Mouse (Mus musculus): ENCODE data around the gene Zfp53. TPM values are rescaled to one million over a fixed set of nuclear protein-coding genes. Genes with fewer than 3 reads are reported as not detected.

Zfp53 gene
- 2.2 TPM in 2 replicates for polyA plus RNA-seq (2012; rRNA removed)

DNA sequence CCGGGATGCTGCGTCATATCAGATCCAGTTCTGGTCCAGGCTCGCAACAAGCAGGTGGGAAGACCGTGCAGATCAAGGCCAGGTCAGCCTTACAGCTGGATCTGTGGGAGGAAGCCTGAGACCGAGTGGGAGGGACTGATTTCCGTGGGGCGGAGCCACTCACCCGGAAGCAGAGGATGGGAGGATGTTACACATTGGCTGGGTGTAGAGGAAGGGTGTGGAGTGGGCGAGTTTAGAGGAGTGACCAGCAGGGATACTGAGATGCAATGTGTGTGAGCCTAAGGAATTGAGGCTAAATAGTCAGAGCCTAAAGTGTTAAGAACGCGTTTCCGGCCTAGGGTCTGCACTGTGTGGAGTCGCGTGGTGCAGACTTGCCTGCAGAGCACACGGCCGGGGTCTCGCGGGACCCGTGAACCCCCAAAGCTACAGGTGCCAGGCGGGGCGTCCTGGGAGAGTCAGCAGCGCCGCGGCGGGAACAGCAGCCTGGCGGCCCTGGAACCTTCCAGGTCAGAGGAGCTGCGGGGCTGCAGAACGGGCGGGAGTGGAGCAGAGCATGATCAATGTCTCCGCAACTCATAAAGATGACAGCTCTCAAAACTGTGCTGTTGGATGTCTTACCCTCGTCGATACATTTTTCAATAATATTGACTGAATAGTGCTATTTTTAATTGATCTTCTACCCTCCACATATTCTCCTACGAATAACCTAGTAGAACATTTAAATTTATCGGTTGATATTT lies at the start of gene Zfp53:
Gene Zfp53, plus strand, starts transcription at position 239 of the 740 bp plus-strand sequence.
- Histone ChIP-seq H3K27ac (ENCODE audit: insufficient read depth, low read length) (peak within 1 kb of the TSS; percentile 73), H3K27me3 (ENCODE audit: control insufficient read depth, insufficient read depth, low read length) (no peaks in the 10 kb centered on the region), H3K4me1 (ENCODE audit: control insufficient read depth, insufficient read depth, insufficient read length) (no peaks in the 10 kb centered on the region; the same call in 1 of the 2 replicates), H3K4me3 (ENCODE audit: extremely low read depth, insufficient read depth, insufficient read length) (peak within 1 kb of the TSS; percentile 77), H3K36me3 (ENCODE audit: control insufficient read depth, insufficient read depth, low read length) (peaks cover 2% of the 10 kb centered on the region)
- TF ChIP-seq CTCF (IDR thresholded peaks at IDR 0.05; ENCODE audit: extremely low read depth, insufficient read depth, insufficient read length, insufficient replicate concordance) (no peak), POLR2A (IDR thresholded peaks at IDR 0.05; ENCODE audit: low read depth, low read length) (peak; percentile 74)
- DNase-seq (ENCODE audit: low read depth in 1 of 2, low spot score in 2 of 2) = peak; percentile 70 to 84
- WGBS = 2% methylated on average over 34 of the region's 34 CpGs

DNA sequence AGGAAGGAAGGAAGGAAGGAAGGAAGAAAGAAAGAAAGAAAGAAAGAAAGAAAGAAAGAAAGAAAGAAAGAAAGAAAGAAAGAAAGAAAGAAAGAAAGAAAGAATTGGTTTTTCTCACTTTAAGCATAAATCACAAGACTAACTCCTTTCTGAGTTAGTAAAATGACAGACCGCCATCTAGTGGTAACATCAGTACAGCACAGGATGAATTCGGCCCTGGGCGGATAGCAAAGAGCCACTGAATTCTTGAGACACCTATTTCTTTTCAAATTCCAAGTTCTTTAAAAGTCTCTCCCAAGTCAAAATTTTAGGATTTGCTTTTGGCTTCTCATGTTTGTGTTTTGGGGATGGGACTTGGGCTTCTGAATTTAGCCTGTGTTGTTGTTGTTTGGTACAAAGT lies 39.1 kb upstream of the Zfp53 start:
- Histone ChIP-seq H3K4me1 (ENCODE audit: control insufficient read depth, insufficient read depth, insufficient read length) (no peaks in the 10 kb centered on the region; the same call in 1 of the 2 replicates), H3K36me3 (ENCODE audit: control insufficient read depth, insufficient read depth, low read length) (peaks cover 7% of the 10 kb centered on the region), H3K27ac (ENCODE audit: insufficient read depth, low read length) (peak overlapping the region; percentile 81), H3K4me3 (ENCODE audit: extremely low read depth, insufficient read depth, insufficient read length) (peak overlapping the region; percentile 52), H3K27me3 (ENCODE audit: control insufficient read depth, insufficient read depth, low read length) (no peaks in the 10 kb centered on the region)
- DNase-seq (ENCODE audit: low read depth in 1 of 2, low spot score in 2 of 2) = peak; percentile 71 to 81
- TF ChIP-seq POLR2A (IDR thresholded peaks at IDR 0.05; ENCODE audit: low read depth, low read length) = no peak
- TF ChIP-seq CTCF (IDR thresholded peaks at IDR 0.05; ENCODE audit: extremely low read depth, insufficient read depth, insufficient read length, insufficient replicate concordance) = peak; percentile 20; the same call in 1 of the 2 replicates
- WGBS = under 1% methylated on average over 3 of the region's 3 CpGs

DNA sequence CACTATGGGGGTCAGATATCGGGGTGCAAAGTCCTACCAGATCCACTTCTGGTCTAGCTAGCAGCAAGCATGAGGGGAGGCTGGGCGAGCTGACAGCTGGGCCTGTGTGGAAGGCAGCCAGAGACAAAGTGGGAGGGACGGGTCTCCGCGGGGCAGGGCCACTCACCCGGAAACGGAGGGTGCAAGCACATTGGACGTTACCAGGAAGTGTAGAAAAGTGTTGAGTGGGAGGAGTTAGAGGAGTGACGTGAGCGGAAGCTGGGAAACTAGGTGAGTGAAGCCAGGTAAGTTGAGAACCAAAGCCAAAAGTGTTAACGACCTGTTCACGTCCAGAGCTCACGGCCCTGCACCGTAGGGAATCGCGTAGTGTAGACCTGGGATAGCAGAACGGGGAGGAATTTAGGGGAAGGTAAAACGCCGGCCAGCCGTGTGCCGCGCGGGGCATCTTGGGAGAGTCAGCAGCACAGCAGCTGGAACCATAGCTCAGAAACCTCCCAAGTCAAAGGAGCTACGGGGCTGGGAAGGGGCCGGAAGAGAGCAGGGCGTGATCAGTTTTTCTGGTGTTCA lies 38.6 kb upstream of the Zfp53 start, which contains the start of gene Zfp51:
Gene Zfp51, plus strand, starts transcription at position 237 of the 567 bp plus-strand sequence.
- Histone ChIP-seq H3K4me3 (ENCODE audit: extremely low read depth, insufficient read depth, insufficient read length) (peak within 1 kb of the TSS; percentile 78), H3K4me1 (ENCODE audit: control insufficient read depth, insufficient read depth, insufficient read length) (no peaks in the 10 kb centered on the region; the same call in 1 of the 2 replicates), H3K36me3 (ENCODE audit: control insufficient read depth, insufficient read depth, low read length) (peaks cover 7% of the 10 kb centered on the region), H3K27ac (ENCODE audit: insufficient read depth, low read length) (peak within 1 kb of the TSS; percentile 95), H3K27me3 (ENCODE audit: control insufficient read depth, insufficient read depth, low read length) (no peaks in the 10 kb centered on the region)
- TF ChIP-seq POLR2A (IDR thresholded peaks at IDR 0.05; ENCODE audit: low read depth, low read length) (peak; percentile 83), CTCF (IDR thresholded peaks at IDR 0.05; ENCODE audit: extremely low read depth, insufficient read depth, insufficient read length, insufficient replicate concordance) (no peak)
- peak; percentile 91 to 93 for DNase-seq (ENCODE audit: low read depth in 1 of 2, low spot score in 2 of 2)
- WGBS = under 1% methylated on average over 26 of the region's 26 CpGs

DNA sequence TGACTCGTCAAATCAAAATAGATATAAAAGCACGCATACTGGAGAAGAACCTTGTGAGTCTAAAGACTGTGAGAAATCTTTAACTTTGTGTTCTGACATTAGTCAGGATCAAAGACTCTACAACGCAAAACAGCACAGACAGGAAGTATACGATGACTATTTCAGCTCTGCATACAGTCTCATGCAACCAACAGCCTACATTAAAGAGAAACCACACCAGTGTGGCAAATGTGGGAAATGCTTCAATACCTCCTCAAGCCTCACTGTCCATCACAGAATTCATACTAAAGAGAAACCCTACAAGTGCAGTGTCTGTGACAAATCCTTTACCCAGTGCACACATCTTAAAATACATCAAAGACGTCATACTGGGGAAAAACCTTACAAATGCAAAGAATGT lies 25.2 kb upstream of the Zfp53 start:
- 48% methylated on average over 5 of the region's 5 CpGs for WGBS
- DNase-seq (ENCODE audit: low read depth in 1 of 2, low spot score in 2 of 2) = peak in 1 of 2 experiments; percentile 33
- no peaks in the 10 kb centered on the region for H3K27me3 ChIP-seq (ENCODE audit: control insufficient read depth, insufficient read depth, low read length)
- no peak overlapping the region for H3K4me3 ChIP-seq (ENCODE audit: extremely low read depth, insufficient read depth, insufficient read length)
- TF ChIP-seq CTCF (IDR thresholded peaks at IDR 0.05; ENCODE audit: extremely low read depth, insufficient read depth, insufficient read length, insufficient replicate concordance) = no peak
- no peak for TF ChIP-seq POLR2A (IDR thresholded peaks at IDR 0.05; ENCODE audit: low read depth, low read length)
- no peak overlapping the region; the same call in 1 of the 2 replicates for H3K27ac ChIP-seq (ENCODE audit: insufficient read depth, low read length)
- H3K4me1 ChIP-seq (ENCODE audit: control insufficient read depth, insufficient read depth, insufficient read length) = no peaks in the 10 kb centered on the region
- H3K36me3 ChIP-seq (ENCODE audit: control insufficient read depth, insufficient read depth, low read length) = peaks cover 12% of the 10 kb centered on the region

DNA sequence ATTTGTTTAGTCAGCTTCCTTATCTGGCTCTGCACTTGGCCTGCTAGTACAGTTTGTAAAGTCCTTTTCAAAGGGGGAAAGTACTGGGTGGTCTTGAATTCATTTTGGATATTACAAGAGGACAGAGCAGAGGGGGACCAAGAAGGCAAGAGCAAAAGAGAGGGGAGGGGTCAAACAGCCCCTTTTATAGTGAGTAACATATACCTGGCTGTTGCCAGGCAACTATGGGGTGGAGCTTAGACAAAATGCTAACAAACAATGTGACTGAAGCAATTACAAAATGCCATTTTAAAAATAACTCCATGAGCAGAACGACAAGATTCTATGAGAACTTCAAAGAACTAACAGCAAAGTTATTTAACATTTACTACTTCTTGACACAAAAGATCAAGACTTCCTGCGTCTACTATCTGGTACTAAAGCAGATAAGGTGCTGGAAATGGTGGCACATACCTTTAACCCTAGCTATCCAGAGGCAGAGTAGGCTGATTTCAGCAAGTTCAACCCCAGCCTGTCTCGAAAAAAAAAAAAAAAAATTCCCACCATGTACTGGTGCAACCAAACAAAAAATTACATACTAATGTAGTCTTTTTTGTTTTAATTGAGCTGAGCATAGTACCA lies 16.7 kb upstream of the Zfp53 start:
- DNase-seq (ENCODE audit: low read depth in 1 of 2, low spot score in 2 of 2) = no peak
- Histone ChIP-seq H3K27me3 (ENCODE audit: control insufficient read depth, insufficient read depth, low read length) (no peaks in the 10 kb centered on the region), H3K27ac (ENCODE audit: insufficient read depth, low read length) (no peak overlapping the region), H3K4me1 (ENCODE audit: control insufficient read depth, insufficient read depth, insufficient read length) (no peaks in the 10 kb centered on the region; the same call in 1 of the 2 replicates), H3K4me3 (ENCODE audit: extremely low read depth, insufficient read depth, insufficient read length) (no peak overlapping the region), H3K36me3 (ENCODE audit: control insufficient read depth, insufficient read depth, low read length) (no peaks in the 10 kb centered on the region)
- WGBS = 61% methylated on average over 3 of the region's 3 CpGs
- TF ChIP-seq POLR2A (IDR thresholded peaks at IDR 0.05; ENCODE audit: low read depth, low read length) (no peak), CTCF (IDR thresholded peaks at IDR 0.05; ENCODE audit: extremely low read depth, insufficient read depth, insufficient read length, insufficient replicate concordance) (no peak)

DNA sequence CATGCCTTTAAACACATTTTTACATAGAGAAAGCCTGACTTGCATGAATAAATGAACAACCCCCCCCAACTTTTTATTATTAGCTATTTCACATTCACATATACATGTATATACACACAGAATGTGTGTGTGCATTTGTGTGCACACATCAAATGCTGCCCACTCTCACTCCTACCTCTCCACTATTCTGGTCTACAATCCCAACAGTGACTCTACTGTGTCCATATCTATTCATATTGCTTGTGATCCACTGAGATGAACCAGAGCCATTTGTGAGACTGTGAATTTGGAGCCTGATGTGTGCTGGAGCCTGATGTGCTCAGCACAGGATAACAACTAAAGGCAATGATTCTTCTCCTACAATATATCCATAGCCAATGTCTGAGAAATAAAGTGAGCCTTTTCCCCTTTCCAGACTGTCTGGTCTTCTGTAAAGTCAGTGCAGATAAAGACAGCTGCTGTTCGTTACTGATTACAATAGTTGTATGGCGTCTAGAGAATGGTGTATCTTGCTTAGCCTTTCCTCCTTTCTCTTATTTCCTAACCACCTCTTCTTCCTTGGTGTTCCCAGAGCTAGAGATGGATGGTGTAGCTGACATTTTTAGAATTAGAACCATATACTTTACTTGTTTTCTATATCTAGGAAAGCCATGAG lies 16.0 kb upstream of the Zfp53 start:
- no peak overlapping the region for H3K4me3 ChIP-seq (ENCODE audit: extremely low read depth, insufficient read depth, insufficient read length)
- H3K36me3 ChIP-seq (ENCODE audit: control insufficient read depth, insufficient read depth, low read length) = no peaks in the 10 kb centered on the region
- no peaks in the 10 kb centered on the region; the same call in 1 of the 2 replicates for H3K4me1 ChIP-seq (ENCODE audit: control insufficient read depth, insufficient read depth, insufficient read length)
- H3K27me3 ChIP-seq (ENCODE audit: control insufficient read depth, insufficient read depth, low read length) = no peaks in the 10 kb centered on the region
- no peak for DNase-seq (ENCODE audit: low read depth in 1 of 2, low spot score in 2 of 2)
- WGBS = 80% methylated on average over 2 of the region's 2 CpGs
- peak overlapping the region; percentile 87; the same call in 1 of the 2 replicates for H3K27ac ChIP-seq (ENCODE audit: insufficient read depth, low read length)
- TF ChIP-seq CTCF (IDR thresholded peaks at IDR 0.05; ENCODE audit: extremely low read depth, insufficient read depth, insufficient read length, insufficient replicate concordance) = no peak
- no peak for TF ChIP-seq POLR2A (IDR thresholded peaks at IDR 0.05; ENCODE audit: low read depth, low read length)
